Mouse (Mus musculus) left cerebral cortex, adult 6 months (tissue): Measurements from ENCODE around the gene Ccdc70. TPM values are rescaled to one million over a fixed set of nuclear protein-coding genes. Genes with fewer than 3 reads are reported as not detected.

Source experiments
- long read RNA-seq, 2 experiments: library from polyadenylated mRNA; unstranded; transcript quantifications; one replicate each; pipeline ENCODE4 v2.0.0; 2019 to 2020
- polyA plus RNA-seq: library from polyadenylated mRNA; unstranded; fragments of <200 nt; fragmentation: Nextera tagmentation; gene quantifications from 2 replicates; pipeline ENCODE4 v1.2.3, GENCODE M21; 2021

Gene Ccdc70
- not detected in 2 replicates for polyA plus RNA-seq
- long read RNA-seq, experiment 1, result 0 reads
- long read RNA-seq, experiment 2, result 0 reads

GRCm38 (mm10) chr8:21969475-21969874 lies at the start of gene Ccdc70:
Gene Ccdc70, plus strand, starts transcription at chr8:21969775.

GRCm38 (mm10) chr8:21932610-21933009 lies 37.0 kb upstream of the Ccdc70 start, which contains the start of gene Defb15:
Gene Defb15, minus strand, starts transcription at chr8:21932710.

GRCm38 (mm10) chr8:21938052-21938451 lies 31.5 kb upstream of the Ccdc70 start, which contains the start of gene Defb35:
Gene Defb35, plus strand, starts transcription at chr8:21938352.

GRCm38 (mm10) chr8:21946462-21946861 lies 23.1 kb upstream of the Ccdc70 start, which contains the start of gene Defb13:
Gene Defb13, plus strand, starts transcription at chr8:21946762.

GRCm38 (mm10) chr8:21958414-21958813 lies 11.2 kb upstream of the Ccdc70 start, which contains the start of gene Fam90a1a:
Gene Fam90a1a, plus strand, starts transcription at chr8:21958714.

Other genes starting within 250 kb of the Ccdc70 start
- gene Defa24, start 235.3 kb upstream of the Ccdc70 start, polyA plus RNA-seq, result not detected in 2 replicates
- not detected in 2 replicates for gene Defb50, start 146.2 kb upstream of the Ccdc70 start, polyA plus RNA-seq
- not detected in 2 replicates for gene Defb2, start 129.8 kb upstream of the Ccdc70 start, polyA plus RNA-seq
- not detected in 2 replicates for gene Defb10, start 110.9 kb upstream of the Ccdc70 start, polyA plus RNA-seq
- gene Defb9, start 84.4 kb upstream of the Ccdc70 start, polyA plus RNA-seq, result not detected in 2 replicates
- gene Defb11, start 63.4 kb upstream of the Ccdc70 start, polyA plus RNA-seq, result not detected in 2 replicates
- not detected in 2 replicates for gene Defb15, start 37.1 kb upstream of the Ccdc70 start, polyA plus RNA-seq
- gene Defb35, start 31.4 kb upstream of the Ccdc70 start, polyA plus RNA-seq, result not detected in 2 replicates
- not detected in 2 replicates for gene Defb13, start 23.0 kb upstream of the Ccdc70 start, polyA plus RNA-seq
- gene Fam90a1a, start 11.1 kb upstream of the Ccdc70 start, polyA plus RNA-seq, result not detected in 2 replicates
- 0.41 and 0.47 TPM in 2 replicates for gene Atp7b, start 90.5 kb downstream of the Ccdc70 start, polyA plus RNA-seq
- 15.2 and 22.9 TPM in 2 replicates for gene Alg11, start 90.9 kb downstream of the Ccdc70 start, polyA plus RNA-seq
- gene Nek5, start 155.3 kb downstream of the Ccdc70 start, polyA plus RNA-seq, result 0.09 and 0.34 TPM in 2 replicates
- 0.93 and 1.4 TPM in 2 replicates for gene Nek3, start 196.7 kb downstream of the Ccdc70 start, polyA plus RNA-seq
- 0.15 and 0.48 TPM in 2 replicates for gene Ckap2, start 216.0 kb downstream of the Ccdc70 start, polyA plus RNA-seq
- 10.6 and 11.1 TPM in 2 replicates for gene Vps36, start 223.0 kb downstream of the Ccdc70 start, polyA plus RNA-seq